Mouse (Mus musculus): ENCODE measurements around the gene Hoxa5.

Gene Hoxa5

DNA sequence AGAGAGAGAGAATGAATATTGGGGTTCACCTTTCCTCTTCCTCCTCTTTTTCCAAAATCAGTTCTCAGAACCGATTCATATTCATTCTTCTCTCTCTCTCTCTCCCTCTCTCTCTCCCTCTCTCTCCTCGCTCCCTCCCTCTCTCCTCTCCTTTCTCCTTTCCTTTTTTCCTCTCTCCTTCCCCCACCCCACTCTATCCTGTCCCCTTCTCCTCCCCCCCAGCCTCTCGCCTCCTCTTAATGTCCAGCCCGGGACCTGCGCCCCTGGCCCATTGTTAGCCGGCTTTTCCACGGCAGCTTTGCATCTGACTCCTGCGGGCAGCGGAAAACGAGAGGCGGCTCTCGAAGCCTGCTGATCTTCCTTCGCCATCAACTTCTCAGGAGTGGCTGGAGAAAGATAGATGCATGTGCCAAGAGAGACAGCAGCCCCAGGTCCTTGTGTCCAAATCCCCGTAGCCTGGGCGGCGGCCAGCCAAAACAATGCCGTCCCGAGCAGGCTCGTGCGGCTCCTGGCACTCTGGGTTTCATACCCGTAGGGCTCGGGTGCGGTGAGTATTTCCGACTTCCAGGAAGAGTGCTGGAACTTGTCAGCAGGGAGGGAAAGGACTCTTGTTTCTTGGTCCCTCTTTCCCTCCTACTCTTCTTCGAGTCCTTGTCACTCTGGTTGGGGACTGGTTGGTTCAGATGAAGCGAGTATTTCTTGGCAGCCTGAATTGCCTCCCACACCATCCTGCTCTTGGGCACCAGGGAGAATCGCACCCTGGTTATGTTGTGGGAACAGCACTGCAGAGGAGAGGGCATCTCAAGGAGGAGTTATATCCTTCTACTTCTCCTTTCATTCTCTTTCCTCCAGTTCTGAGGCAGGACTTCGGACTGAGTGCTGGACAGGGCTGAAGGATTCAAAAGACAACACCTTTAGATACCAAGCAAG, 38.7 kb downstream of the Hoxa5 start:
- DNase-seq (ENCODE audit: low read depth in 2 of 2, low spot score in 2 of 2), result no peak

DNA sequence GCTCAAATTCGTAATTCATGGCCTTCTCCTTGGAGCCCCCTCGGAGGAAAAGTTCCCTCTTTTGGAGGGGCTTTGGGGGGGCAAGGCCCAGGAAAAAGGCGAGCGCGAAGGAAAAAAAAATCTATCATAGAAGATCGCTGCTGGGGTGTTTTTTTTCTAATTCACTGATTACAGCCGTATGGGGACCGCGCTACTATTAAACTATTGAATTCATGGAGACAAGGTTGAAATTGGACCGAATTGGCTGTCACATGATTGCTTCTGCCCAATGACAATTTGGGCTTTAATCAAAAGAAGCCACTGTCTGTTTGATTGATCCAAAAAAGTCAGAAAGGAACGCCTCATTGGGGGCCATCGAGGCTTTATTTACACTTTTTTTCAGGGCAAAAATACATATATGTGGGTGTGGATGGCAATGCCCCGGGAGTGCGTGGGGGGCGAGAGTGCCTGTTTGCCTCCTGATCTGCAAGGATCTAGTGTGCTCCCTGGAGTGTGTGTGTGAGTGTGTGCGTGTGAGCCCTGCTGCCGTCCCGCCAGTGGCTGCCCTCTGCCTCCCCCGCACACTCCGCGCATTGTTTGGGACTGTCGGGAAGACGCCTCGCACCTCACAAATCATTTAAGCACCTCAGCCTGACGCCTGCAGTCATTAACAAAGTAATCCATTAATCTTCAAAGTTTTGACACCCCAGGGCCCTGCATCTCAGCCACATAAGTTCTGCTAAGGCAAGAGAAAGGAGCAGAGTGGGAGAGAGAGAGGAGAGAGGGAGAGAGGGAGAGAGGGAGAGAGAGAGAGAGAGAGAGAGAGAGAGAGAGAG, 39.6 kb downstream of the Hoxa5 start, which contains the start of gene Hoxa2:
Hoxa2 (minus strand) TSS at position 206 of the 815 bp plus-strand sequence.
- no peak for DNase-seq (ENCODE audit: low read depth in 2 of 2, low spot score in 2 of 2)

DNA sequence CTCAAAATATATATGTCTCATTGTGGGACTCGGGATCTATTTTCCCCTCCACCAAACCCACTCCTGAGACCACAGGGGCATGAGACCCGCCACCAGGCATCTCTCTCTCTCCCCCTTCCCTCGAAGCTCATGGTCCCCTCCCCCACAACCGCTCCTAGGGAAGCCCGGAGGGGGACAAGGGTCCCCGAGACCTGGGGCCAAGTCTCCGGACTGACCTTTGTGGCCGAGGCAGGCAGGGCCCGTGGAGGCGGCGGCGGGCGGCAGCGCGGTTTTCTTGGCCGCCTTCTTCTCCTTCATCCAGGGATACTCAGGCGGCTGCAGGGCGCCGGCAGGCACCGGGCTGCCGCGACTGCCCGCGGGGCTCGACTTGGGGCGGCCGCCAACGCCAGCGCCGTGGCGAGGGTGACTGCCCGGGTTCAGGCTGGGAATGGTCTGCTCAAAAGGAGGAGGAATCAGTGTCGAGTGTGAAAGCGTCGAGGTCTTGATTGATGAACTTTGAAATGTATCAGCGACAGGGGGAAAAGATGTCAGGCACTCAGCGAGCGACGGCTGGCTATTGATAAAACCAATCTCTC, 40.2 kb downstream of the Hoxa5 start:
- no peak for DNase-seq (ENCODE audit: low read depth in 2 of 2, low spot score in 2 of 2)

DNA sequence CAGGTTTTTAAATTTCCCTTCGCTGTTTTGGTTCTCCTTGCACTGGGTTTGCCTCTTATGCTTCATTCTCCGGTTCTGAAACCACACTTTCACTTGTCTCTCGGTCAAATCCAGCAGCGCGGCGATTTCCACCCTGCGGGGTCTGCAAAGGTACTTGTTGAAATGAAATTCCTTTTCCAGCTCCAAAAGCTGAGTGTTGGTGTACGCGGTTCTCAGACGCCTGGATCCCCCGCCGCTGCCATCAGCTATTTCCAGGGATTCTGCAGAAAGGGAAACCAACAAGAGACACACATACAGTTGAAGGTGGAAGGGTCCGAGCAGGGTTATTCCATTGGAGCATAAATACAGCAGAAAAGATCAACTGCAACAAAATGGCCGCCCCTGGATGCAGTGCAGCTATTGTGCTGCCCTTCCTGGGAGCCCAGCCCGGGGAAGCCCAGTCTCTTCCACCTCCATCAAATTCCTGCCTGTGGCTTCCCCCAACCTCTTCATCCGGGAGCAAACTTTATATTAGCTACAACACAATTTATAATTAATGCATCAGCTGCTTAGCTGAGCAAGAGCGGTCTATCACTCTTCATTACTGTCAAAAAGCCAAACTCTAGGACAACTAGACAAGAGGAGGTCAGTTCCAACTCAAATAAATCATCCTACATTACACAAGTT, 40.9 kb downstream of the Hoxa5 start:
- DNase-seq (ENCODE audit: low read depth in 2 of 2, low spot score in 2 of 2), result no peak

DNA sequence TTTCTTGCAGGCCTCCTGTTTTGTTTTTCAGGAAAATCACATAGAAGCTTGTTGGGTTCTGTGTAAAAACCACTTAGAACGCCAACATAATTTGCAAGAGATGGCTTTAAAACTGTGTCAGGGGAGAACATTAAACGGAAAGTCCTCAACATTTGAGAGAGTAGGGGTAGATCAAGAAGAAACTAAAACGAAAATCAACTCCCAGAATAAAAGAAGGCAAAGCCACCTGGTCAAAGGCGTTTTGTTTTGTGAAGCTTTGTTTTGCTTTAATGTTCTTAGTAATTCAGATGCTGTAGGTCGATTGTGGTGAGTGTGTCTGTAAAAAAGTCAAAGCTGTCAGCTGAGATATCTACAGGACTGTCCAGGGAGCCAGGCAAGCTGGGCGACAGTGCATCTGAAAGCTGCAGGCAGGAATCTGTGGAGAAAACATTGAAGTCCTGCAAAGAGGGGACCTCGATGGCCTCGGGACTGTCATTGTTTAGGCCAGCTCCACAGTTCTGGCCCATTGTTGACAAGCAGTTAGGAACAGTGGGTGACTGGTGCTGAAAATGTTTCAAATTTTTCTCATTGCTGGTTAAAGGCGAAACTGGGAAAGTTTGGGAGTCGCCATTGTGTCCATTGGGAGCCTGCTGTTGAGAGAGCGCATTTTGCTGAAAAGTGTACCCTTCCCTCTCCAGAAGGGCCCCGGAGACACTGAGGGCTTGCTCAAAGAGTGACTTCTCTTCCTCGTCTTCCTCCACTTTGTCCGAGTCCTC, 41.6 kb downstream of the Hoxa5 start:
- DNase-seq (ENCODE audit: low read depth in 2 of 2, low spot score in 2 of 2), result no peak

DNA sequence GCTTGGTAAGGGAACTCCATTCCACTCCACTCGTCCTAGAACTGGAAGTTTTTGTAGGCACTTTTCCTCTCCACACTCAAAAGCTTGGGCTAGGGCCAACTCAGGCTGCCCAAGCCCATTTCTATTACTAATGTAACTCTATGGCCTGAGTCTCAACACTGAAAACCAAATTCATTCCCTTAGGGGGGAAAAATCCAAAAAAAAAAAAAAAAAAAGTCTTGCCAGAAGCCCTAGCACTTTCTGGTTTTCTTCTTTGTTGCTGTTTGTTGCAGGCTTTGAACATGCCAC, 42.4 kb downstream of the Hoxa5 start:
- no peak for DNase-seq (ENCODE audit: low read depth in 2 of 2, low spot score in 2 of 2)

DNA sequence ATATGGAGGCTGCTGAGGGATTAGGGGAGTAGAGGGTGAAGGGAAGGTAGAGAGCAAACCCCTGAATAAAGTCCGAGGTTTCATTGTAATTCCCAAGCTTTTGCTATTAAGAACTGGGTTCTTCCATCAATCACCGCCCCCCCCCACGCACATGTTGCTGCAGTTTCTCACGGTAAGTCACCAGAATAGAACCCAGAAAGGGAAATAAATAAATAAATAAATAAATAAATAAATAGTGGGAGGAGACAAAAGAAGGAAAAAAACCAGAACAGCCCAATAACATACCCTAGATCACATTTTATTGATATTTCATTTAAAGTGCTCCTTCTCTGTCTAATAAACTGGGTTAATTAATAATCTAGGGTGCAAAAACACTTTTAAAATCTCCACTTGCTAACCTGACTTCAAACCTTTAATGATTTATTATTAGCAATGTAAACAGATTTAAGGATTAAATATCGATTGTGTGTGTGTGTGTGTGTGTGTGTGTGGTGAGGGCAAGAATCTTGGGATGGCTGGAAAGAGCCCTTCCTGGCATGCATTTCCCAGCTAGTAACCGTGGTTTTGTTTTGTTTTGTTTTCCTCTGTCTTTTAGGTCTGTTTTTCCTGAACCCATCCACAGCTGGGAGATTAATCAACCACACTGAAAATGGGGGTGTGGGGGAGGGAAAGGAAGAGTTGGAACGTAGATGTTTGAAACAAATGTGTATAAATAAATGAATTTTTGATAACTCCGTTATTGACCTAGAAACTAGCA, 42.9 kb downstream of the Hoxa5 start:
- no peak for DNase-seq (ENCODE audit: low read depth in 2 of 2, low spot score in 2 of 2)

DNA sequence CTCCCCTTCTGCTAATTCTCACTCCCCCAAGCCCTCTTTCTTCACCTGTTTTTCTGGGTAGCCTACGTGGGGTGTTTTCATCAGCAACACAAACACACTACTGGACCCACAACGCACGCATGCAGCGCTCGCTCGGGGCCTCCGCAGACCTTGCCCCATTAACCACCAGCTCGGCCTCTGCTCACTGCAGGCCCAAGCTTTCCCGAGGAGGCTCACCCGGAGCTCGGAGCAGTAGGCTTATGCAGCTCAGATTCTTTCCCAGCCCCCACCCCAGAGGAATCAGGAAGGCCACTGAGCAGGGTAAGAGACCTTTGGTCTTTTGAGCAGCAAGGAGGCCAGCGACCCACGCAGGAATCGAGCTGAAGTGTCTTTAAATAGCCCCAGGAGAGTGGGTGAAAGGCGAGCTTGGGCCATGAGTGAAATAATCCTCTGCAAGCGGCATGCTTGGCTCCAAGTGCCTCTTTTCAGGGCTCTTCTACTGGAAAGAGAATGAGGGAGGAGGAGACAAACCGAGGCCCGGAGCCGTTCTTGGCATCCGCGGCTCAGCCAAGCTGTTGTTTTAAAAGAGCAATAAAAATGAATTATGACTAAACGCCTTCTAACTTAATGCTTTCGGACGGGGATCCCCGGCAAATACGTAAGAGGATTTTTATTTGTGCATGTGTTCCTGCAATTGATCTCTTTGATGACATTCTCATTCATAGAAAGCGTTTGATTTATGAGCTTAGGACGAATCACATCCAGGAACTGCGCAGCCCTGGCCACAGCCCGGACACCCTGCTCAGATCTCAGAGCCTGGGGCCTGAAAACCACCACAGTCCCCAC, 43.7 kb downstream of the Hoxa5 start:
- DNase-seq (ENCODE audit: low read depth in 2 of 2, low spot score in 2 of 2), result no peak

DNA sequence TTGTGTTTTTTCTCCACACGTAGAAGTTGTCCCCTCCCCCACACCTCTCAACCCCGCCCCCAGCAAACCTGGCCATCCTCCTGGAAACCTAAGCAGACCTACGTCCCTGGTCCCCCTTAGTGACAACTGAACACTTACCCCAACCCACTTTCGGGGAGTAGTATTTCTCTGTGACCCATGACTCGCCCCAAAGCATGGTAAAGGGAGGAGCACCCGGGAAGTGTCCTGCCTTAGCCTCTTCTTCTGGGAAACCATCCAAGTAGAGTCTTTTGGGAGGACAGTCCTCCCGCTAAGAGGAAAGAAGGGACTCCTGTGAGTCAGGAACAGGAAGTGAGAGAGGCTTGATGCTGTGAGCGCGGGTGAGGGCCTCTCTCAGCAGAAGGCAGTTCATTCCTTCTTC, 44.4 kb downstream of the Hoxa5 start:
- no peak for DNase-seq (ENCODE audit: low read depth in 2 of 2, low spot score in 2 of 2)

DNA sequence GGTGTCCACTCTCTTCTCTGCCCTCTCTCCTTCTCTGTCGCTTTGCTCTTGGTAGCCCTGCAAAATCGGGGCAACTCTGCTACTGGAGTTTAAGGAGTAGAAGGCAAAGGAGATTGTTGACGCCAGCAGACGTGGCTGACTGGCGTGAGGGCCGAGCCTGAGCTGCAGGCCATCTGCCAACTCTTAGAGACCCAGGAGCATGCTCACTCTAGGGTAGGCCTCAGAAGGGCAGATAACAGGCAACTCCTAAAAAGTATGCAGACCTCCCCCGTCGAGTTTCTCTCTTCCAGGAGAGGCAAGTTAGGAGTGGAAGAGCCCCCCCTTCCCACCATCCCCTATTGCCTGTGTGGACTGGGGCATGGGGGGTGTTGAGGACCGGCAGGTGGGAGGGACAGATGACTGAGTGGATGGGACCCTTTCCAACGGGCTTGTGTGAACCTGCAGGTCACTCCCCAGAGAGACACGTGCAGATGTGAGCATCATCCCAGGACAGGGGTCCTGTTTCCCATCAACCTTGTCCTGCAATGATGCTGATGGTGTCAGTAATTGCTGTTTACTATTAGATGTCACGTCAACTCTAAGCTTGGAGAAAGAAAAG, 45.1 kb downstream of the Hoxa5 start:
- no peak for DNase-seq (ENCODE audit: low read depth in 2 of 2, low spot score in 2 of 2)

DNA sequence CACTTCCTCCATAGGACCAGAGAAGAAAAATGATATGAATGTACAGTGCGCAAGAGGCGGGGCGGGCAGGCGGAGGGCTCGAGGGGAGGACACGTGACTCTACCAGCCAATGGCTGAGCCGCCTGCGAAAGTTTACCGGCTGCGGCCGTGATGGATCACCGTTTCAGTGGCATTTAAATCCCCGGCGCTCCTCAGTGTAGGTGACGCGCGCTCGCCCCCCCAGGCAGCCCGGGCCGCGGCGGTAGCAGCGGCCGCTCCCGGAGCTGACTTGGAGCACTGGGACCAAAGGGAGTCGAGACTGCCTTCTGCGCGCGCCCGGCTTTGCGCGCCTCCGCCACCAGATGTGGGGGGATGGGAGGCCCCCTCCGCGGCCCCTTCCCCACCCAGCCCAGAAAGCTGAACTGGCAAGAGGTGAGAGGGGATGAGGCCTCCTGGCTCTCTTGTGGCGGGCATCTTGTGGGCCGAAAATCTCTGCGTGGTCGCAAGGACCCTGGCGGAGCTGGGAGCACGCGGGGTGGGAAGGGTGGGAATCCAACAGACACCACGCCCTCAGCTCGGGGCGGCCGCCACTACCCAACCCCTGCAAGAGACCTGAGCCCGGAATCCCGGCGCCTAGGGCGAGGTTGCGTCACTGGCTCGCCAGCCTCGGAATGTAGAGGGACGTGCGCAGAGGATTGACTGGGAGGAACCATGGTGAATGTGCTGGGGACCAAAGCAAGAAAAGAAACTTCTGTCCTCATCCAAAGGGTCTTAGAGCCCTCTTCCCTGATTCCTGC, 45.9 kb downstream of the Hoxa5 start, which contains the start of gene Hoxa1:
Hoxa1 (minus strand) TSS at position 42 of the 776 bp plus-strand sequence.
- peak; percentile 14 to 28 for DNase-seq (ENCODE audit: low read depth in 2 of 2, low spot score in 2 of 2)

DNA sequence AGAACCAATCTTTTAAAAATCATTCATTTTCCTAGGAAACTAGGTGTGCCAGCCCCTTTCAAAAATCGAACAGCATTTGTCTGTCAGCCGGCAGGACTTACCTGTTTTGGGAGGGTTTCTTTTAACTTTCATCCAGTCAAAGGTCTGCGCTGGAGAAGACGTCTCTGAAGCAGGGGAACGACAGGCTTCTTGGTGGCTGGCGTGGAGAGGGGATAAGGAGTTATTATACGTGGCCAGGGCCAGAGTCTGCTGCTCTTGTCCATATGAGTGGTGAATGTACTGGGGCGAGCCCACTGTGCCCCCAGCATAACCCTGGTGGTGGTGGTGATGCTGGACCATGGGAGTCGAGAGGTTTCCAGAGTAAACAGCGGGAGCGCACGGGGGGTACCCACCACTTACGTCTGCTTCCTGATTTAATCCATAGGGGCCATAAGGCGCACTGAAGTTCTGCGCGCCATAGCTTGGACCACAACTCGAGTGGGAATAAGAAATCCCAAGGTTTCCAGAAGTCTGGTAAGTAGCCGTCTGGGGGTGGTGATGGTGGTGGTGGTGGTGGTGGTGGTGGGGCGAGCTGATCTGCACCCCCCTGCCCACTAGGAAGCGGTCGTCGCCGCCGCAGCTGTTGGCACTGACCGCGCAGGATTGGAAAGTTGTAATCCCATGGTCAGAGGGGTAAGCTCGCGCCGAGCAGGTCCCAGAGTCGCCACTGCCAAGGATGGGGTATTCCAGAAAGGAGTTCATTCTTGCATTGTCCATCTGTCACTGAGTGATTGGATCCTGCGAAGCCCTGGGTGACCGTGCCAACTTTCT, 46.7 kb downstream of the Hoxa5 start:
- DNase-seq (ENCODE audit: low read depth in 2 of 2, low spot score in 2 of 2), result no peak

DNA sequence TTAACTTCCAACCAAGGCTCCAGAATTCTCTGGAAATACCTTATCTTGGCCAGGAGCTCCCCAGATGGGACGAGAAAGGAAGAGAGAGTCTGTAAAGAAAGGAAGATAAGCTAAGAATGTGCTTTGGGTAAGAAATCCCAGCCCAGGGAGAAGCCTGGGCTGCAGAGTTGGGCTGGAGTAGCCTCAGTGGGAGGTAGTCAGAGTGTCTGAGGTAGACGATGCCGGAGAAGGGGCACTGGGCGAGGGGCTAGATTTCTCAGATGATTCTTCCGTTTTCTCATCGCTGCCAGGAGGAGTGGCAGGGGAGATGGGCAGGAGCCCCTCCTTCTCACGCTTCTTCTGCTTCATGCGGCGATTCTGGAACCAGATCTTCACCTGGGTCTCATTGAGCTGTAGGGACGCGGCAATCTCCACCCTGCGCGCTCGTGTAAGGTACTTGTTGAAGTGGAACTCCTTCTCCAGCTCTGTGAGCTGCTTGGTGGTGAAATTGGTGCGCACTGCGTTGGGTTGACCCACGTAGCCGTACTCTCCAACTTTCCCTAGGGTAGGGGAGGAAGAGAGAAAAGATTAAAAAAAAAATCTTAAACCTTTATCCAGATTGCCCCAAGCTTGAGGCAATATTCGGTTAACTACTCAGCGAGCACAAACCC, 47.7 kb downstream of the Hoxa5 start:
- no peak for DNase-seq (ENCODE audit: low read depth in 2 of 2, low spot score in 2 of 2)

DNA sequence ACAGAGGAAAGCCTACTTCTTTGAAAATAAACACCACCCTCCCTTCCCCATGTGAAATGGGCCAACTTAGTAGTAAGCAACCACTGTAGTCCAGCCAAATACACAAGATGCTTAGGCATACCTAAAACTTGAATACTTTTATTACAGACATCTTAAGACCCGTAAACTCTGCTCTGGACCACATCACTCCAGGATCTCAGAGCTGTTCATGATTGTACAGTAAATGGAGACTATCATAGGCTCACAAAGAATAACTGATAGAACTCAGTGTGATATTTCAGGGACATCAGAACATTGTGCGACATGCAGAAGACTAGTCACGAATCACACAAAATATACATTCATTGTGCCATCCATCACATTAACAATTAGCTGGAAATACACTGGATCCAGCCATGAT, 48.9 kb downstream of the Hoxa5 start:
- no peak for DNase-seq (ENCODE audit: low read depth in 2 of 2, low spot score in 2 of 2)

DNA sequence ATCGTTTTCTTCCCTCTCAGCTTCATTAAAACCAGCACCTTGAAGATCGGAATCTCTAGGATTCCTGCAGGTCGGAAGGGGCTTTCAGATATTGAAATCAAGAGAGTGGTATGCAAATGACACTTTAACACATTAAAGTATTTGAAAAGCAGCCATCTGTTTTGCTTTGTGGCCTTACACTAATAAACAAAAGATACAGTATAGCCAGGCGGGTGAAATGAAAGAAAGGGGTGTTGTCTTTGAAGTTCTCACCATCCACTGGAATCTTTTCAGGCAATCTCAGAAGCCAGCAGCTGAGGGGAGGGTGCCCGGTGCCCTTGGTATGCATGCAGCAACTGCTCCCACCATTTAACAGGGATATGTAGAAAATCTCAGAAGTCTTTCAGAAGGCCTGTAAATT, 50.3 kb downstream of the Hoxa5 start:
- DNase-seq (ENCODE audit: low read depth in 2 of 2, low spot score in 2 of 2), result no peak

DNA sequence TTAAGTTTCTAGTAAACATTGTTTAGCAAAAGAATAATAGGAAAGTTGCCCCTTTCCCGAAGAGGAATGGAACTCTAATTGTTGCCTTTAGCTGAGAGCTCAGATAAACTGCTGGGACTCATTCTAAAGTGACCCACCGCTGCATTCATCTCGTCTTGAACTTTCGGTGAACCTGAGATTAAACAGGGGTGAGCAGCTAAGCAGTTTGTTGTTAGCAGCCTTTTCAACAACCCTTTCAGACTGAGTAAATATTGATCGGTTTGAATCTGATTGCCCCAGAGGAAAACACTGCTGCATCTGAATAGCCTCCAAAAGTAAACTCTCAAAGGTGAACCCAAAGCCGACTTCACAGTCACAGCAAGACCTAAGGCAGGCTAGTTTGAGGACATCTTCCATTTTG, 51.1 kb downstream of the Hoxa5 start:
- no peak for DNase-seq (ENCODE audit: low read depth in 2 of 2, low spot score in 2 of 2)

All from CD8-positive naive resting alpha-beta T cell, adult 2 months (primary cell).